Mouse (Mus musculus) lung, postnatal 25 days (tissue): ENCODE measurements around the gene Gas2l1.

Experiments
- DNase-seq: peaks from one replicate; pipeline ENCODE4 v3.0.0; 2022; ENCODE audit warnings: low spot score

Gas2l1 gene

DNA sequence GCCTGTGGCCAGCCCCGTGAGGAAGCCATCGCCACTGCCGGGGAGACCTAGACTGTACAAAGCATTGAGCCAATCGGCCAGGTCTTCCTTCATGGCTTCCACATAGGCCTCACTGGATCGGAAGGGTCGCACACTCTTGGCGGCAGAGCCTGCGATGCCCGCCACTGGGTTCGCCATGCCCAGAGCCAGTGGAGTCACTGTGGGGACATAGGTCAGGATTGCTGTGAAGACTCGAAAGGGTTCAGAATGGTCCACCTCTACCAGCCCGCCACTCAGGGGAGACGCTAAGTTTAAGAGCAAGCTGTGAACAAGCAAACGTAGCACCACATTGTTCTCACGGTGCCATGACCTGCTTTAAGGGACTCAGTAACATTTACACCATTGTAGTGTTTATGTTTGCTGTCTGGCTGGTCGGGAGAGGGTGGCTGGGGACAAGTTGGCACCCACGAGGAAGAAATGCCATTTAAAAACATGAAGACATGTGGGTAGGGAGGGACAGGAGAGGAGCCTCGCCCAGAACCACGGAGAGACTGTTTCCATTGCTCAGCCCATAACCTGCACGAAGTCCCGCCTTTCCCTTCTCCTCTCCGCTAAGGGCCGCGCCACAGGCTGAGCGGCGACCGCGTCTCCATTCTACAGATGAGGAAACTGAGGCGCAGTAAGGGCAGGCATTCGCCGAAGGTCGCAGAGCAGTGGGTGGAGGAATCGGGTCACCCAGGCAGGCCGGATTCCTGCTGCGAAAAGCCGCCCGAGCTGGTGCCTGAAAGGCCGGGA is 658 bp downstream of the Gas2l1 start:
- peak; percentile 16 for DNase-seq

GRCm38 (mm10) chr11:5063561-5064281 is 1.4 kb downstream of the Gas2l1 start:
- DNase-seq = no peak

GRCm38 (mm10) chr11:5062860-5063505 is 2.1 kb downstream of the Gas2l1 start:
- DNase-seq = no peak

DNA sequence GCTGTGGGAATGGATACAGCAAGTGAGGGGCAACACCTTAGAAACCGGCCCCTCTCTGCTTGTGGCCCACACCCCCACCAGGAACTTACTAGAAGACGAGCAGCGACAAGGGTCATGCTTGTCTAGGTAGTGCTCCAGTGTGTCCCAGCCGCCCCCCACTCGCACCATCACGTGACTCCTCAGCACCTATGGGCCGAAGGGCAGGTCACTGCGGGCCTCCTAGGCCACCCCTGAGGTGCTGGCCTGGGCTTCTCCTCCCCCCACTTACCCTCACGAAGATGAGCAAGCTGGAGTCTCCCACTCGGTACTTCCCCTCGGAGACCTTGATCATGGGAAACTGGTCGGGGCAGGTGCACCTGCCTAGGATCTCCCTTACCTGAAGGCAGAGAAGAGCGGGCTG is 2.8 kb downstream of the Gas2l1 start:
- DNase-seq = peak; percentile 3

- DNase-seq = peak; percentile 95
Observed at GRCm38 (mm10) chr11:5061413-5062139, 3.6 kb downstream of the Gas2l1 start.

GRCm38 (mm10) chr11:5060756-5061412 is 4.2 kb downstream of the Gas2l1 start:
- no peak for DNase-seq

DNA sequence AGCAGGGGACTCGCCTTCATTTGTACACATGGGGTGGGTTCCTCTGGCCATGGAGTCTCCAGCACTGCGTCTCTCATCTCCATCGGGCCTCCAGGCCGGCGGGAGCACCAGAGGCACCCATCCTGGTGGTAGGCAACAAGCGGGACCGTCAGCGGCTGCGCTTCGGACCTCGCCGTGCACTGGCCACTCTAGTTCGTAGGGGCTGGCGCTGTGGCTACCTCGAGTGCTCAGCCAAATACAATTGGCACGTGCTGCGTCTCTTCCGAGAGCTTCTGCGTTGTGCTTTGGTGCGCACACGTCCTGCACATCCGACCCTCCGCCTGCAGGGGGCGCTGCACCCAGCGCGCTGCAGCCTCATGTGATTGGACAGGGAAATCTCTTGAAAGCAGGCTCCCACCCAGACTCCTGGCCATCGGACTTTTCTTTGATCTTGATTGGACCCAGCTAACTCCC is 5.4 kb downstream of the Gas2l1 start:
- DNase-seq = peak; percentile 28

GRCm38 (mm10) chr11:5059230-5059629 is 5.9 kb downstream of the Gas2l1 start:
- no peak for DNase-seq

GRCm38 (mm10) chr11:5058783-5059182 is 6.3 kb downstream of the Gas2l1 start:
- no peak for DNase-seq

GRCm38 (mm10) chr11:5057856-5058641 is 7.1 kb downstream of the Gas2l1 start, which contains the start of gene Rasl10a:
Gene Rasl10a (plus strand): TSS chr11:5058128.
- DNase-seq = peak; percentile 38

DNA sequence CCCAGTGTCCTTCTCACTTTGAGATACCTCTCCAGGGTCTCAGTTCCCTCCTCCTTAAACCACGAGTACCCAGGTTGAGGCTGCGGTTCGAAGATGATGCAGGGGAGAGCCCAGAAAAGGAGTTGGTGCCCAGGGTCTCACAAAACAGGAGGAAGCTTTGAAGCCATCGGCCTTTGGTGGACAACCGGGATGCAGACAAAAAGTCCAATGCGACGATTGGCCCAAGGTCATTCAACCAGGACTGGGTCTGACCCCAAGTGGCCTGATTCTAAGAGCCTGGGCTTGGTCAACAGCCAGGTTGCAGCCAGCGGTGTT is 7.6 kb downstream of the Gas2l1 start:
- no peak for DNase-seq

DNA sequence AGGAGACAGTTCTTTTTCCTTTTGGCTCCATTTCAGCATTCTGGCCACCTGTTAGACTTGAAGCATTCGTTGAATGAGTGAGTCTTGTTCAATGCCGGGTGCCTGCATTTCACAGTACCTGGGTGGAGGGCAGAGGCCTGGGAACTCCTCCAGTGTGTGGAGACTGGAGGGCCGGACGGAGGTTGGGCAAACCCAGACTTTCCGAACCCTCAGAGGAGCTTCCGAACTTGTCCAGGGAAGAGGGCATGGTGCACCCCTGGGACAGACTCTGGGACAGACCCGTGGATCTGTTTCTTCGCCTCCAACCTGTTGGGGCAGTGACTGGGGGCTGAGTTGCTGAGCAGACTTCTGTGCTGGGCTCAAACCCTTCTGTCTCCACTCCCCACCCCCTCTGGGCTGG is 8.1 kb downstream of the Gas2l1 start:
- no peak for DNase-seq

DNA sequence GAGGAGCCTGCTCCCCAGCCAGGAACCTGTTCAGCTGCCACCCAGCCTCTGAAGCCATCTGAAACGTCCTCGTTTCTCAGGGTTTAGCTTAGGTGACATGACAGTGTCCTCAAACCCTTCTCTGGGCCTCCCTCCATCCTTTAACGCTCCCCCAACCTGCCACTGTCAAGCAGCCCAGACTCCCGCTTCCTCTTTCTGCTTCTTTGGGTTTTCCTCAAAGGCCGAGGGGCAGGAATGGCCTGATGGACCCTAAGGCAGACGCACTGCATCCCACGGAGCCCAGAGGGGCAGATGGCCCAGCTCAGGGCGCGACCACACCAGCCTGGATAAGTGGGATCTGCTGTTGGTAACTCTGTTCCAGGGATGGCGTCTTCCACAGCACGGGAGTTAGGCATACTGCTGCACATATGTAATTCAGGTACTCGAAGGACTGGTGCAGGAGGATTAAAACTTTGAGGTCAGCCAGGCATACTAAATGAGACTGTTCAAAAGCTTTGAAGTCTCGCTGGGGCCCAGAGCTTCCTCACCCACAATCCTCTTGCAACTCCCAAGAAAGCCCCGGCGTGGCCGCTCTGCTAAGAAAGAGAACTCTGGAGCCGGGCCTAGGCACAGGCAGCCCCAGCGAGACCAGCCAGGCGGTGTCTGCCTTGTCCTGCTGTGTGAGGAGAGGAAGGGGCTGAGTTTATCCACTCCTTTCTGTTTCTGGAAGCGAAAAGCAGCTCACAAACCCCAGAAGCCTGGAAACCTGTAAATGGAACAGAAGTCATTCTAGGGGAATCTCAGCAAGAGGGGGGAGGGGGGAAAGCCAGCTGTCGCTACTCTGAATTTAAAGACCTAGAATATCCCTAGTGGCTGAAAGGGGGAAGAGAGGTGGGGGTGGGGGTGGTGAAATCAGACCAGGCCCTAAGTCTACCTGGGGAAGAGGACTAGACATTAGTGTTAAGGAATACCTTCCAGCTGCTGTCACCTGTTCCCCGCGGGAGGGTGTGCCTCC is 8.9 kb downstream of the Gas2l1 start:
- DNase-seq = no peak

DNA sequence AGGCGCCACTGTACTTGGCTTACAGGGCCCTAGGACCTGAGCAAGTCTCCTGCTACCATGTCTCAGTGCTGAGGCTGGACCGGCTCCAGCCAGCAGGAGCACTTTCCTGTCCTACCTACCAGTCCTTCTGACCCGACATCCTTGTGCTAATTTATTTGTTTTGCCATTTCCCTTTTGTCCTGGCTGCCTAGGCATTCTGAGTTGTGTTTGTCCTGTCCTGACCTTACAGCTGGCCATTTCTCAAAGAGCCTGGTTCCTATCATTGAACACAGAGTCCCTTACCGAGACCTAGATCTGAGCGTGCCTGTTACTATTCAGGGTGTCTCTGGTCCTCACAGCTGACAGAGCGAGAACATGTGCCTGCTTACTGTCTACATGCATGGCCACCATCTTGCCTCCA is 10.3 kb downstream of the Gas2l1 start:
- peak; percentile 37 for DNase-seq

DNA sequence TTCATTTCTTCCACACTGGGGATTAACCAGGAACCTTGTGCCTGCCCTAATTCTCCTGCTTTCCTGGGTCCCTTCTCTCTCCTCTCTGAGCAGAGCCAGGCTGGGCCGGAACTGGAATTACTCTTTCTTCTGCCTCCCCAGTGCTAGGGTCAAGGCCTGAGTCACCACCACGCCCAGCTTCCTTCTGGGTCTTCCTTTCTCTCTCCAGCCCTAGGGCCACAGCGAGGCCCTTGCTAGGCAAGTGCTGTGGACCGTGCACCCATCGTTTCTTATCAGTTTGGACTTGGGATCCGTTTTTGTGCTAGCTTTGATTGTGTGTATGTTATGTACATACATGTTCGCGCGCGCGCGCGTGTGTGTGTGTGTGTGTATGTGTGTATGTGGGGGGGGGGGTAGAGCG is 11.0 kb downstream of the Gas2l1 start:
- no peak for DNase-seq

GRCm38 (mm10) chr11:5052200-5052854 is 12.8 kb downstream of the Gas2l1 start:
- no peak for DNase-seq

DNA sequence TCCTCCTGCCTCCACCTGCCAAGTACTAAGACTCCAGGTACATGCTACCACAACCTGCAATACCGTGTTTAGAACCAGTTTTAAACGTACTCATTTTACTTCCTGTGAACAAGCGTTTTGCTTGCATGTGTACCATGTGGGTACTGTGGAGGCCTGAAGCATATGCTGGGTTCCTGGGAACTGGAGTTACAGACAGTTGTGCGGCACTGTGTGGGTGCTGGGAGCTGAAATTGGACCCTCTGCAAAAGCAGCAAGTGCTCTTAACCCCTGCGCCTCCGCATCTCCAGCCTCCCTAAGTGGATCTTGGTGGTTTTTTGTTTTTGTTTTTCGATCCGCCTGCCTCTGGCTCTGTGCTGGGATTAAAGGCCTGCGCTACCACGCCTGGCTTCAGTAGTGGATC is 13.5 kb downstream of the Gas2l1 start:
- DNase-seq = no peak

GRCm38 (mm10) chr11:5046321-5046926 is 18.7 kb downstream of the Gas2l1 start:
- DNase-seq = no peak
